Mouse (Mus musculus): Measurements from ENCODE around the gene Myo6.

The Myo6 gene

DNA sequence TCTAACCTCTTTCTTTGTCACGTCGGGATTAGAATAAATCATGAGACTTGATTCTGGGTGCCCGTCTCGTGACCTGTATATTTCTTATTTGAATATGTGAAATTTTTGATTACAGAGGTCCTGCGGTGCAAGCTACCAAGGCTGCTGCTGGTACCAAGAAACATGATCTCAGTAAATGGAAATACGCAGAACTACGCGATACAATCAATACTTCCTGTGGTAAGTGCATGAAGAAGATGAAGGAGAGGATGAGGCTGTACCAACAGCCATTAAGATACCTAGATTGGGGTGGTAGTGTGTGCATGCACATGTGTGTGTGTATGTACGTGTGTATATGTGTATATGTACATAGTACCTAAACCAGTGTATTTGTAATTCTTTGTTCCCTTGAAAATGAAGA, 134.2 kb downstream of the Myo6 start:
- WGBS = 96% methylated on average over 9 of the region's 9 CpGs

DNA sequence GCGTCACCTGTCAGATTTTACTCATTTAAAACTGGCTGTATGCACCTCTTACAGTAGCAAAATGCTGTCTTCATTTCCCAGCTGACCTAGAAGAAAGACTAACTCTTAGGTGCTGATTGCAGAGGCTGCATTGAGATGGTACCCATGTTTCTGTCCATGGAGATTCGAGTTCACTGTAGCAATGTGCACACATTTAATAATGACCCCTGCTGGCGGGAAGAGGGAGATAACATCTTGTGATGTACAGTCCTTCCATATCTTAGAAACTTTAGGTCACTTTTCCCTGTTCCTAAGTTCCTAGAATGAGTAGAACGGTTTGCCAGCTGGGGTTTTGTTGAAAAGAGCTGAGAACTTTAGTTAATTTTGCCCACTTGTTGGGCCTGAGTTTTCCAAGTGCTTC, 138.7 kb downstream of the Myo6 start:
- WGBS = 84% methylated on average over 4 of the region's 4 CpGs

DNA sequence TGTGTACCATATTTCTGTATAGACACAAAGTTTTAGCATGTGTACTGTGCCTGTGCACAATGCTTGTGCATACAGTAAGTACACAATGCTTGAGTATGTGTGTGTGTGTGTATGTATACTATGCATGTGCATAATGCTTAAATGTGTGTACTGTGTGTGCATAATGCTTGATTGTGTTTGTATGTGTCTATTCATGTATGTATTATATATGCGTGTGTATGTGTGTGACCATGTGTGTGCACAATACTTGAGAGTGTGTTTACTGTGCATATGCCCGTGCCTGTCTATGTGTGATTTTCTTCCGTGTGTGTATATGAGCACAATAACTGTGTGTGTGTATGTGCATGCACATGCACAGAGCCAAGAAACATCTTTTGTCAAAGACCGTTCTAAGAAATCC, 141.6 kb downstream of the Myo6 start:
- WGBS = 53% methylated on average over 4 of the region's 4 CpGs

DNA sequence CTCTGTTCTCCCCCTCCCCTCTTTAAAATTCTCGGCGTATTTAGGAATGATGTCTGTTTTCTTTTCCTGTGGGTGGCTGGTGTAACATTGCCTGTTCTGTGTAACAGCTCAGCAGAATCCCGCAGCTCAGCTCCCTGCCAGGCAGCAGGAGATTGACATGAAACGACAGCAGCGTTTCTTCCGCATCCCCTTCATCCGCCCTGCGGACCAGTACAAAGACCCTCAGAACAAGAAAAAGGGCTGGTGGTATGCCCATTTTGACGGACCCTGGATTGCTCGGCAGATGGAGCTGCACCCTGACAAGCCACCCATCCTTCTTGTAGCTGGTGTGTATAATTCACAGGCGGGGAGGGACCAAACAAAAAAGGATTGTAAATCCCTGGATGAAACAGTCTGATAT, 142.0 kb downstream of the Myo6 start:
- 20% methylated on average over 11 of the region's 11 CpGs for whole genome bisulfite sequencing

DNA sequence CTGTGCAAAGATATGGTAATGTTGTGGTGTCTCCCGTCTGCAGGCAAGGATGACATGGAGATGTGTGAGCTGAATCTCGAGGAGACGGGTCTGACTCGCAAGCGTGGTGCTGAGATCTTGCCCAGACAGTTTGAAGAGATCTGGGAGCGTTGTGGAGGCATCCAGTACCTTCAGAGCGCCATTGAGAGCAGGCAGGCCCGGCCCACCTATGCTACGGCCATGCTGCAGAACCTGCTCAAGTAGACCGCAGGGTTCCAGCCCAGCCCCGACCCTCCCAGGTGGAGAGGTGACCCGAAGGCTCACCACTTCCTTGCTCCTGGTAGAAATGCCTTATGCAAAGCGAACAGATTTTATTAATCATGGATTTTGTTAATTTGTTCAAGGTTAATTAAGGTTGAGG, 142.8 kb downstream of the Myo6 start:
- WGBS = 77% methylated on average over 13 of the region's 13 CpGs

DNA sequence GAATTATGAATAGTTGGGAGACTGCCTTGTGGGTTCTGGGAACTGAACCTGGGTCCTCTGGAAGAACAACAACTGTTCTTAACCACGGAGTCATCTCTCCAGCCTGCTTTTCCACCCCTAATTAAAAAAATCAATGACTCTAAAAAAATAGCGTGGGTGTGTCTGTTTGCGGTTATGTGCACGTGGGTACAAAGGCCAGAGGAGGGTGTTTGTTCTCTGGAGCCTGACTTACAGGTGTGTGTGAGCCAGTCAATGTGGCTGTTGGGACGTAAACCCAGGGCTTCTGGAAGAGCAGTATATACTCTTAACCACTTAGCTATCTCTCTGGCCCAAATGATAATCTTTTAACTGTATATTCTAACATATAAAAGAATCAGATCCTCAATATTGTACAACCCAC, 148.8 kb downstream of the Myo6 start:
- 84% methylated on average over 5 of the region's 5 CpGs for WGBS

DNA sequence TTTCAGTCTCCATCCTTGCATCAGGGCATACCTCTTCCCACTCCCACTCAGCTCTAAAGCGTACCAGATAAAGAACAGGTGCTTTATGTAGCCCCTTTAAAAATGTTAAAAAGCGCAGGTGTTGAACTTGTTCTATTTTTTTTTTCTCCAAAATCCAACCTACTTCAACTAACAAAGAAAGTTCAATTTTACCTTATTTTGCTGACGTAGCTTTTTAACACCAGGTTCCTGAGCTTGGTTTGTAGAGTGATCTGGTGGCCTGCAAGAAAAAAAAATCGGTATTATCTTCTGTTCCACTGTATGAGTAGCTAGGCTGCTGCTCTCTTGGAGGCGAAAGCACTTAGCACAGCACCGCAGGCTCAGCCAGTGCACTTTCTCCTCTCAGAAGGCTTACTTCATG, 151.1 kb downstream of the Myo6 start:
- WGBS = 94% methylated on average over 6 of the region's 6 CpGs

DNA sequence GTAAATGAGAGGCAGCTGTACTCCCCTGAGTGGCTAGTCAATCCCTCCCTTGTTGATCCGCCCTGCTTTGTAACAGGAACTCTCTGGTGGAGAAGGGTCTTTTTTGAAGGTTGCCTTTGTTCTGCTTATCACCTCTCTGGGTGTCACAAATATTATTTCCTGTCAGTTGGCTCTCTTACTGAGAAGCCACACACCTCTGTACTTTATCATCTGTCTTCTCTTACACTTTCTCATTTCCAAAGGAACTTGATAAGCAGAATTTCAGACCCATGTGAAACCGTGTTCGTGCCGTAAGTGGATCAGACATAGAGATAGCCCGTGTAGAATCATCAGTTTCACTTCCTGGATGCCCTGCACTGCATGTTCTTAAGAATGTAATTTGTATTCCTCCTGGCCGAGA, 153.2 kb downstream of the Myo6 start:
- 90% methylated on average over 6 of the region's 6 CpGs for WGBS

DNA sequence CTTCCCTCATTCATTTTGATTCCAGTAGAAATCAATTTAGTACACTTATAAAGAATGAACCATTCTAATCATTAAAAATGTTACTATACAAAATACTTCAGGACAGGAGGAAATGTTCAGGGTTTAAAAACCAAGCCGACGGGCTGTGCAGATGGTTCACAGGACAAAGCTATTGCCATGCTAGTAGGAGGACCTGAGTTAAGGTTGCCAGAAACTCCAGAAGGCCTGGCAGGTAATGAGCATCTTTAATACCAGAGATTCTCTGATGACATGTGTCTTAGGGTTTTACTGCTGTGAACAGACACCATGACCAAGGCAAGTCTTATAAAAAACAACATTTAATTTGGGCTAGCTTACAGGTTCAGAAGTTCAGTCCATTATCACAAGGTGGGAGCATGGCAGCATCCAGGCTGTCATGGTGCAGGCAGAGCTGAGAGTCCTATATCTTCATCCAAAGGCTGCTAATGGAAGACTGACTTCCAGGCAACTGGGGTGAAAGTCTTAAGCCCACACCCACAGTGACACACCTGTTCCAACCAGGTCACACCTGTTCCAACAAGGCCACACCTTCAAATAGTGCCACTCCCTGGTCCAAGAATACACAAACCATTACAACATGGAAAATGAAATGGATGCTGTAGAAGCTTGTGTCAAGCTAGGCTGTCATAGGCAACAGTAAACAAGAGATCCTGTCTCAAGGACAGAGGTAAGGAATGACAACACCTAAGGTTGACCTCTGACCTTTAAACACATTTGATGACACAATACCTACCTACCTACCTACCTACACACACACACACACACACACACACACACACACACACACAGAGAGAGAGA, 156.4 kb downstream of the Myo6 start:
- 95% methylated on average over 2 of the region's 2 CpGs for WGBS

DNA sequence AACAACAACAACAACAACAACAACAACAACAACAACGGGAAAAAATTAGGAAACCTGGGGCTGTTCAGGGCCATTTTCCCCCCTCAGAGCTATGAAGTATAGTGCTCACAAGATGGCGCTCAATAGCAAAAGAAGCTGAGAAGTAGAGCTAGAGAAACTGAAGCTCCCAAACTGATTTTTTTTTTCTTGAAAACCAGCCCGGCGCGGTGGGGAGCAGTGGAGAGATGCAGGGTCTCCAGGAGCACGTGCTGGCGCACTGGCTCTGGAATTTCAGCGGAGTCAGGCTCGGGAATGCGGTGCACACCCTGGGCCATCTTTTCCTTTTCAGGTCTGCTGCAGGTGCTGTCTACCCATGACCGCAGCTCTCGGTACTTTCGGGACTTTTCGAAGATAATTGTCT, 167.3 kb downstream of the Myo6 start:
- whole genome bisulfite sequencing = 11% methylated on average over 14 of the region's 14 CpGs

DNA sequence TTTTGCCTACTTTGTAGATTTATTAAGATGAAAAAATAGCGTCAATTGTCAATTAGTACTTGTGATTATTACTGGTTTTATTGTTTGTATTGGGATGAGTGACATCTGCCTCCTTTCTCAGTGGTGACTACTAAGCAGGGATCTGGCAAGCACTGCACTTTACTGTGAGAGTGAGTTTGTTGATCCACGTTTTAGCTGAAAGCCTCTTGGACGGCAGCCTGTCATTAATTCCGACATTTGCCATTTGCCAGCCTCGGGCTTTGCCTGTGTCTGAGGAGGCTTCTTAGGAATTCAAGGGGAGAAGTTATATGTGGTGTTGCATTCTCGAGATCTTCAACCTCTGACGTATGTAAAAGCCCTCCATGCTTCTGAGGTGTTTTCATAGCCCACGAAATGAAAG, 168.6 kb downstream of the Myo6 start:
- 46% methylated on average over 8 of the region's 8 CpGs for WGBS

DNA sequence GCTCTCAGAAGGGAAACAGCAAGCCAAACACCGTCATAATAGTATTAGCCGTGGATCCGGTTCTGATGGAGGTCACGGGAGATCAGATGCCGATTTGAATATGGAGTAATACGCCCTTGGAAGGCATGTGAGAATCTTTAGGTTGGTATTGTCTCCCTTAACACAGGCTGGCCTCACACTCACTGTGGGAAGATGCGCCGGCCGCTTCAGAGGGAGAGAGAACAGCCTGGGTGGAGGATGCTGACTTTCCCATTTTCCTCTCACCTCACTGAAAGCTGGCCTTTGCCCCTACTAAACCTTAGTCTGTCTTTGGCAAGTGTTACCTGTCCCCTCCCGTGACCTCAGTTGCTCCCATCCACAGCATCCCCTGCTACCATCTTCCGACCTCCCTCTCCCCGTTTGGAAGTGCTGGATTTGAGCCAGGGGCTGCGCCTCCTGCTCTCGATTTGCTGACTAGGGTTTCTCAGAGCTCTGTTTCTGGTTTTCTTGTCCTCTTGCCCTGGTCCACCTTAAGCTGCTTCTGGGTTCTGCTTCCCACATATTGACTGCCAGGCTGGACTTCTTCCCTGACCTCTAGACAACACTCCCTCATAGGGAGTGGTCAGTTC, 169.3 kb downstream of the Myo6 start:
- WGBS = 56% methylated on average over 14 of the region's 14 CpGs

DNA sequence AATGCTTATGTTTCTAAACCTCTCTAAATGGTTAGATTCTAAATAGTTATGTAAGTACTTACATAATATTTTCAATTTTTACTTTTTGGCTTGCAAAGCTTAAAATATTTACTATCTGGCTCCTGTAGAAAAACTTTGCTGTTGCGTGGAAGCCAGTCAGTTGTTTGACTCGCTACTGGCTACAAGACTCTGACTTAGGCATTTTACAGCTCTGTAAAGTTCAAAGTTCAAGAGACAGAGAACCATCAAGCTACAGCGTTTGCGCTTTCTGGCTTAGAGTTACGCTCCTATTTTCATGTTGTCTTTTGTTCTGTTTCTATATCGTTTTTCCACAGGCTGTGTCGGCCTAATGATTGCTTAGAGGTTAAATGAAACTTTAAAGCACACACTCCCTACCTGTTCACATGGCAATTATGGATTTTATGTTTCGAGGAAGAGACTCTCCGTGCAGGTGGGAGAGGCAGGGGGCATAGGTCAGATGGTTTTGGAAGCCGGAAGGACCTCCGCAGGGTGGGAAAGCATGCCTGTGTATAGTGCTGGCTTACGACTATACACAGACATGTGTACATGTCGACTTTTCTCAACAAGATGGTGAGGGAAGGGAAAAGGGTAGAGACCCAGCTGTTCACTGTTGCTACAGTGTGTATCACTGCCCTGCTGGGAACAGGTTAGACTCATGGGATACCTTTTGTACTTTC, 171.0 kb downstream of the Myo6 start:
- WGBS = 91% methylated on average over 13 of the region's 13 CpGs

DNA sequence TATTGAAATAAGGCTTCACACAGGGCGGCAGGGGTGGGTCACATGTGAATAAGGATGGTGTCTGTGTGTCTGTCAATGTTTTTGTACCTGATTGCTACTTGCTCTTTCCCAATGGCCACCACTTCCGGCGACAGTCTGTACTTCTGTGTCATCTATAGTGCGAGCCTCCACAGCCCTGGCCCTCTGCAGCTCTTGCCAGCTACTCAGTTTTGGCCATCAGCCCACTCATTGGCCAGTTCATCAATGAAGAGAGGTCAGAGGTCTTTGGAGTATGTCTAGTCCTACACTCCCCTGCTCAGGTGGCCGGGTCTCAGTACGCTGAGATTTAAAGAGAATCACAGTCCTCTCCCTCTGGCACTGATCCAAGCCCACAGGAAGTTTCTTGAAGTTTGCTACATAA, 173.2 kb downstream of the Myo6 start:
- 92% methylated on average over 6 of the region's 6 CpGs for WGBS

DNA sequence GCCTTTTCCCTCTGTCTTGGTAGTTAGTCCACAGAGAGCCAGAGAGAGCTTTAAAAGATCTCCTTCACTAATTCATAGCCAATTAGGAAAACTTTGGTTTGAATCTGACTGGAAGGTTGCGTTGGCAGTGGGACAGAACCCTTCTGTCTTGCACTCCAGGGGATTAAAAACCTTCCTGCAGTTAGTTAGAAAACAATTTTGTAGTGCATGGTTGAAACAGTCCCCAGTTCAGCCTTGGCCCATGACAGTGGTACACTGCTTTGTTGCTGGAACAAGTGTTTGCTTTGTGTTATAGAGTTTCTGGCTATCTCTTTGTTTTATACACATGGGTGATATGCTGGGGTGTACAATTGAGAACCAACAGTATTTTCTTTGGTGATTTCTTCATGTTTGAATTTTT, 176.1 kb downstream of the Myo6 start:
- WGBS = 63% methylated on average over 1 of the region's 1 CpGs

DNA sequence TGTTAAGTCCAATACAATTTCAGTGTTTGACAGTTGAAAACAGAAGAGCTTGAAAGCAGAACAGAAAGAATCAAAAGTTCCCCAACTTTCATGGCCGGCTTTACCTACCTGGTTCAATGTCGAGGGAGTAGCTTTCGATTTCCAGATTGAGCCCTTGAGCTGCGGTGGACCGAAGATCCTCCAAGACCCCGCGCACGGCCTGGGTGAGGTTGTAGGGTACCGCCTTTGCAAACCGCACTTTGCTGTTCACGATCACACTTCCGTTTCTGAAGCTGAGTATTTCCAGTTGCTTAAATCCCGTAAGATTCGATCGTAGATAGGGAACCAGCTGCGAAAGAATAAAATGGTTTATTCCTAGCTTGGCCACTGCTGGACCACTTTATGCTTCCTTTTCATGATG, 176.9 kb downstream of the Myo6 start:
- 95% methylated on average over 16 of the region's 16 CpGs for WGBS

DNA sequence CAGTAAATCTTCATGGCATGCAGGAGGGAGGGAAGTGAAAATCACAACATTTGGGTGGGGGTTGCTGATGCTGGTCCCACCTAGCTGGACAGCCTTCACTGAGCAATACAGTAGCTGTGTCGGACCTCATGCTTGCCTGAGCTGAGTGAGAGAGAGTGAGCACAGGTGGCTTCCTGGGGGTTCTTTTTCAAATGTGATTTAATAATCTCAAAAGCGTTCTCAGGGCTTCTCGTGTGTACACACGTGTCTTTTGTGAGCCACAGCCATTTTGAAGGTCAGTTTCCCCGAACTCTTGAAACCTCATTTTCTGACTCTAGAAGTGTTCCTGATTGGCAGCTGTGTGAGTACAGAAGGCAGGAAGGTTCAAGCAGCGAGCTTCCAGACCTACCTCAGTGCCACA, 177.7 kb downstream of the Myo6 start:
- WGBS = 93% methylated on average over 6 of the region's 6 CpGs

DNA sequence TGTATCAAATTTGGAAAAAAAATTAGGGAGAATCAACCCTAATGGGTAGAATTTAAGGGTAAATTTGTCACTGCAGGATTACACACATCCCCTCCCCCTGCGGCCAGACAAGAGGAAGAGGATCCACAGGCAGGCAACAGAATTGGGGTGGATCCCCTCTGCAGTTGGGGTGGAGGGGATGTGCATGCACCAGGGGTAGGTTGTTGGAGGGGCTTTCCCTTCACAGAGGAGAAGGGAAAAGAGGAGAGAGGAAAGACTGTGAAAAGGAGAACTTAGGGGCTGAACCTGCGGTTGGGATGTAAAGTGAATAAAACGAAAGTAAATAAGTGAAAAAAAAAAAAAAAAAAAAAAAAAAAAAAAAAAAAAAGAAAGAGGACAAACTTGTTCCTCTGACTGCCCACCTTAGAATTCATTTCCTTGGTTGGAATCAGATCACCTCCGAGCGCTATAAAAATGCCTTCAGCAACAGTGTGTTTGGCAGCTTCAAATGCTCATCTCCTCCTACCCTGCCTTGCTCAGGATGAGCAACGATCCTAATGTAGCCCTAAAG, 179.7 kb downstream of the Myo6 start:
- WGBS = 88% methylated on average over 6 of the region's 6 CpGs

DNA sequence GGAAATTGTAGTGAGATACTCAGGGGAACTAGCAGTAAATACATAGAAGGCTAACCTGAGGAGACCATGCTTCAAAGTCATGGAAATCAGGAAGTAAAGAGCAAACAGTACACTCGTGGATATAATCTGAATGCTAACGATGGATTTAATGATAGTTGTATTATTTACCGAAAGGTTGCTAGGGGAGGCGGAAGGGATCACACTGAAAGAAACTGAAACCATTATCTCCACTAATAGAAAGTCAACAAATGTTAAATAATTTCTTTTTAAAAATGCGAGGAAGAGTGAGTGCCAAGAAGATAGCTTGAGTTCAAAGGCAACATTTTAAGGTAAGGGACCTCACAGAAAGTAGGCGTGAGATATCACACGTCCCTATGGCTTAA, 186.5 kb downstream of the Myo6 start:
- 58% methylated on average over 7 of the region's 7 CpGs for WGBS

DNA sequence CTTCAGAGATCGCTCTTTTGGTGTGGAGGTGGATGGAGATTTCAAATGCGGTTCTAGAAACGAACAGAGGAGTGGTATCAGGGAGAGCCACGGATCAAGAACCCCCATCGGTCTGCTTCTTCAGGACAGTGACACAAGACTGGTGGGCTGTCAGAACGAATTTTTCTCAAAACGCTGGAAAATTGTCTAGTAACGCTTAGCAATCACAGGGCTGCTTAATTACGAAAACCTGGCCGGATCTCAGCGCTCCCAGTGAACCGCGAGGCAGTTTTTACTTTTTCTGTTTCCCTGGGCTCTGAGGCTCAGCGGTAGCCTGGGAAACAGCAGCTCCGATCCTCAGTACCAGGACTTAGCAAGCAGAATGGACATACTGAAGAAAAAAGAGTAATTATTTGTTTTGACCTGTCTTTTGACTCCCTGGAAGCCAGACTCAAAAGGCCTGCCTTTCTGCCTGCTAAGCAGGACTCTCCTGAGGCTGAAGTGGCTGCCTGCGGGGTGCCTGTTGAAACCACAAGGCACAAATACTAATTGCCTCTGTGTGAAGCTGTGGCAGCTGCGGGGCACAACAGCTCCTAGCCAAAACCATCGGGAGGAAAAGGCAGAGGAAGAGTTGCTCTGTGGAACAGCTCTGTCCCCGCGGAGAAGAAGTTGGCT, 187.0 kb downstream of the Myo6 start:
- 21% methylated on average over 20 of the region's 20 CpGs for WGBS
